Mouse (Mus musculus) liver, postnatal 0 days (tissue): ENCODE results near the gene Epas1. TPM values are rescaled to one million over a fixed set of nuclear protein-coding genes. Genes with fewer than 3 reads are reported as not detected.

Experiments used
- ATAC-seq: fragments of 200-750 bp; cut with Nextera tagmentation; 2 replicates; pipeline ENCODE4 v1.8.0; 2017; ENCODE audit warnings: mild to moderate bottlenecking, moderate library complexity
- DNase-seq: peaks from one replicate; pipeline ENCODE4 v3.0.0-alpha.2; 2016
- H3K27ac ChIP-seq: fragments of 300-500 bp; sonication (generic); 2 replicates; pipeline ENCODE4 v1.5.1; 2014; ENCODE audit warnings: antibody characterized with exemption, moderate library complexity, mild to moderate bottlenecking, low read depth
- H3K27me3 ChIP-seq: fragments of 300-500 bp; sonication (generic); 2 replicates; pipeline ENCODE4 v1.6.1; 2014; ENCODE audit warnings: low read length, control low read depth, mixed read lengths; ENCODE audit not compliant: insufficient read depth
- H3K36me3 ChIP-seq: fragments of 300-500 bp; sonication (generic); replicated peaks from 2 replicates; pipeline ENCODE4 v1.6.1; 2014; ENCODE audit warnings: mild to moderate bottlenecking, control low read depth, low read length, moderate library complexity, mixed read lengths; ENCODE audit not compliant: insufficient read depth
- H3K4me1 ChIP-seq: fragments of 300-500 bp; sonication (generic); 2 replicates; pipeline ENCODE4 v1.6.1; 2014; ENCODE audit warnings: antibody characterized with exemption, mild to moderate bottlenecking, control low read depth; ENCODE audit not compliant: insufficient read depth
- H3K4me2 ChIP-seq: fragments of 300-500 bp; sonication (generic); 2 replicates; pipeline ENCODE4 v1.6.1; 2014; ENCODE audit warnings: low read depth, mild to moderate bottlenecking, low read length, moderate library complexity, mixed read lengths
- H3K4me3 ChIP-seq: fragments of 300-500 bp; sonication (generic); 2 replicates; pipeline ENCODE4 v1.5.1; 2014; ENCODE audit warnings: low read depth, low read length
- H3K9ac ChIP-seq: fragments of 300-500 bp; sonication (generic); replicated peaks from 2 replicates; pipeline ENCODE4 v1.6.1; 2014; ENCODE audit warnings: mild to moderate bottlenecking, moderate library complexity
- H3K9me3 ChIP-seq: fragments of 300-500 bp; sonication (generic); 2 replicates; pipeline ENCODE4 v1.6.1; 2016; ENCODE audit warnings: mild to moderate bottlenecking, control low read depth, low read length, mixed read lengths
- CTCF ChIP-seq: sonication (generic); IDR thresholded peaks from 2 replicates; pipeline ENCODE4 v1.5.1; 2016; ENCODE audit warnings: antibody characterized with exemption, low read depth
- EP300 ChIP-seq: IDR thresholded peaks from 2 replicates; pipeline ENCODE4 v1.6.1; 2016; ENCODE audit warnings: antibody characterized with exemption, low read depth, mild to moderate bottlenecking
- WGBS: fragments of 180-500 bp; shearing (Covaris S2); extraction: QIAGEN DNeasy Blood & Tissue Kit; methylation state at CpG from one replicate; pipeline ENCODE4 v1.1.7; 2014; ENCODE audit not compliant: insufficient replicate concordance; 5-methylcytosine and 5-hydroxymethylcytosine counted together
- polyA plus RNA-seq: library from polyadenylated mRNA; unstranded; fragments of >200 nt; fragmentation: Nextera tagmentation; extraction: Ambion mirVana; gene quantifications from 2 replicates; pipeline ENCODE4 v1.2.1, GENCODE M21; 2015

The Epas1 gene
- polyA plus RNA-seq = 7.5 and 8.2 TPM in 2 replicates

DNA sequence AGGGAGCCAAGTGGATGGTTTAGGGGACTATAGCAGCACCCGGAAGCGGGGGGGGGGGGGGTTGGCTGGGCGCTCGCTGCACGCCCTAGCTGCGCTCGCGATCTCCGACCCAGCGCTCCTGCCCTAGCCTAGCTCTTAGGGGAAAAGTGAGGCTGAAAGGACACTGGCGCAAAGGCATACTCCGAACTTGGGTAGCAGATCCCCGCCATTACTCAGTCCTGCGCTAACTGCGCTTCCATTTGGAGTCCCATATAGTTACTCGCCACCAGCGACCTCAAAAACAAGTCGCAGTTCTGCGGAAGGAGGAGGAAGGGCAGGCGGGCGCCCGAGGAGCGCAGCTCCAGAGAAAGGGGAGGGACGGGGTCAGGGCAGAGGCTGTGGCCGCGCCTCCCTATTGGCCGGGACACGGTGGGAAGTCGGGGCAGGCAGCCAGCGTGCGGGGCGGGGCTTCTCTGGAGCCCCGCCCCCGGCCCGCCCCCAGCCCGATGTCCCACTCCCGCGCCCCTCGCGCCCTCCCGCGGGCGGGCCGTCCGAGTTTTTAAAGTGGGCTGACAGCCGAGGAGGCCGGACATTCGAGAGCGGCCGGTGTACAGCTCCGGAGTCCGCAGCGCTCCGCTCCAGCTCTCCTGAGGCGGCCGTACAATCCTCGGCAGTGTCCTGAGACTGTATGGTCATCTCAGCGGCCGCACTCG, at the start of gene Epas1:
Epas1 (plus strand) TSS at position 571 of the 692 bp plus-strand sequence.
- Histone ChIP-seq H3K9me3 (no peaks in the 10 kb centered on the region), H3K4me1 (0 out of 2 replicates have a peak, but pooled peaks cover 5% of the 10 kb centered on the region), H3K27ac (peak within 1 kb of the TSS; percentile 84), H3K36me3 (no peaks in the 10 kb centered on the region), H3K4me3 (peak within 1 kb of the TSS; percentile 69), H3K27me3 (peaks cover 22% of the 10 kb centered on the region), H3K9ac (peak within 1 kb of the TSS; percentile 79), H3K4me2 (peak within 1 kb of the TSS; percentile 63)
- under 1% methylated on average over 50 of the region's 60 CpGs for WGBS
- ATAC-seq = peak; percentile 89
- TF ChIP-seq CTCF (peak; percentile 2; the same call in 1 of the 2 replicates), EP300 (peak; percentile 47; the same call in 1 of the 2 replicates)
- peak; percentile 86 for DNase-seq

DNA sequence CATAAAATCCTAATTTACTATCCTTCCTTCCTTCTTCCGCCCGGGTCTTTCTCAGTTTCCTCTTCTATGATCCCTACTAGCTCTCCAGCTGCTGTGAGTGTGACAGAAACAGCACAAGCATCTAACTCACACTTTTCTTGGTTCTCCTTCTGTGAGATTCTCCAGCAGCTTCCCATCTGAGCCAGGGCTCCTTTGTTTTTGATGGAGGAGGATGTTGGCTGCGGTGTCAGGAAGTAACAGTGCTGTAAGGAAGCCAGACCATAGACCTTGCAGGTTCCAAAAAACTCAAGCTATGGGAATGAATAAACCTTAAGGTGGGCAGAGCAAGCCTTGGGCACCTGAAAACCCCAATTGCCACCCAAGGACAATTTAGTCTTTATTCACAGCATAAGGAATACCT, 48.3 kb upstream of the Epas1 start:
- Histone ChIP-seq H3K4me3 (no peak overlapping the region), H3K4me2 (no peak overlapping the region), H3K9me3 (no peaks in the 10 kb centered on the region), H3K36me3 (no peaks in the 10 kb centered on the region), H3K27ac (no peak overlapping the region), H3K4me1 (no peaks in the 10 kb centered on the region), H3K27me3 (no peaks in the 10 kb centered on the region), H3K9ac (no peak overlapping the region)
- DNase-seq = no peak
- 50% methylated on average over 3 of the region's 3 CpGs for WGBS
- no peak for ATAC-seq
- TF ChIP-seq CTCF (no peak), EP300 (no peak)

DNA sequence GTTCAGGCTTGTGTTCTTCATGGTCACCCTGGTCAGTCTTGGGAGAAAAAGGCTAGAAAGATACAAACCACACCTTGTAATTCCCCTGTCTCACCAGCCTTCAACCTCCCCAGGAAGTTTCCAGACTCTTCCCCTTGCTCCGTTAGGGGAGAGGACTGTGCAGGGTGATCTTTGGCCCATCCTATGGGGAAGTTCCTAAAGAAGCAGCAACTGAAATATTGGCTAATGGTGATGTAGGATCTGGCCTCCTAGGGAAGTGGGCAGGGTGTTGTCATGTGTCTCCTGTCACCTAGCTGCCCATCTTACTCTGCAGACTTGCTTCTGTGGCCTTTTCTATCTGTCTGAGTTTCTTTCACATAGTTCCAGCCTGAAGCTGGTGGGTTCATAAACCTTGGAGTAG, 47.0 kb upstream of the Epas1 start:
- DNase-seq = no peak
- H3K27me3 ChIP-seq = no peaks in the 10 kb centered on the region
- H3K9me3 ChIP-seq = no peaks in the 10 kb centered on the region
- TF ChIP-seq CTCF (no peak), EP300 (no peak)
- no peak for ATAC-seq
- no peak overlapping the region for H3K4me2 ChIP-seq
- no peaks in the 10 kb centered on the region for H3K36me3 ChIP-seq
- 36% methylated on average over 1 of the region's 1 CpGs for WGBS
- H3K4me3 ChIP-seq = no peak overlapping the region
- H3K4me1 ChIP-seq = 0 out of 2 replicates have a peak, but pooled peaks cover 3% of the 10 kb centered on the region
- H3K27ac ChIP-seq = no peak overlapping the region
- no peak overlapping the region for H3K9ac ChIP-seq

DNA sequence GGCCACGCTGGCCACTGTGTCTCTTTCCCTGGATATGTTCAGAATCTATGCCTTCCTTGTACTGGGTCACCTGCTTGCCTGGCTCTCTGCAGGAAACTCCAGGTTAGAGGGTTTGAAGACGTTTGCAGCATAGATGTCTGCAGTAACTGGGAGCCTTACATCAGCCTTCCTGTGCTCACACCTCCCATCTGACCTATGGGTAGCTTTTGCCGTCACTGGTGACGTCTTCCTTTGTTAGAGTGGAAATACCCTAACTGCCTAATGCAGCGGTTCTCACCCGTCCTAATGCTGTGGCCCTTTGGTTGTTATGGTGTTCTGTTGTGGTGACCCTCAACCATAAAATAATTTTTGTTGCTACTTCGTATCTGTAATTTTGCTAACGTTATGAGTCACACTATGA, 43.7 kb upstream of the Epas1 start:
- no peak for ATAC-seq
- TF ChIP-seq EP300 (no peak), CTCF (no peak)
- Histone ChIP-seq H3K9me3 (no peaks in the 10 kb centered on the region), H3K27ac (no peak overlapping the region), H3K4me3 (no peak overlapping the region), H3K4me1 (0 out of 2 replicates have a peak, but pooled peaks cover 3% of the 10 kb centered on the region), H3K4me2 (no peak overlapping the region), H3K27me3 (no peaks in the 10 kb centered on the region), H3K9ac (no peak overlapping the region), H3K36me3 (no peaks in the 10 kb centered on the region)
- WGBS = 72% methylated on average over 8 of the region's 8 CpGs
- no peak for DNase-seq

DNA sequence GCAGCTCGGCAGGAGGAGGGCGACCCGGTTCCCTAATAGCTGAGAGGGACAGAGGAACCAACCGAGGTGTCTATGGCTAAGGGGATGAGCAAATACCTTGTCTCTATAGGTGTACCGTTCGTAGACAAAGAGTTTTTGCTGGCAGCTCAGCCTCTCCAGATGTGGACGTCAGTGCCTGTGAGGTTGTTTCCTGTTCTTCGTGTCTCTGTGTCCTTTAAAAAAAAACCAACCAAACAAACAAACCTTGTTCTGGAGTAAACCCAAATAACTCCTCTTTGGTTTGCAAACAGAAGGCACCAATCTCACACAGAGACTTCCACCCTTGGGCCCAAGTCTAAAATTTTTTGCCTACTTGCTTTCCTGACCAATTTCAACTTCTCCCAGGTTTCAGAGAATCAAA, 43.1 kb upstream of the Epas1 start:
- Histone ChIP-seq H3K27me3 (no peaks in the 10 kb centered on the region), H3K4me3 (no peak overlapping the region), H3K9ac (no peak overlapping the region), H3K36me3 (no peaks in the 10 kb centered on the region), H3K9me3 (no peaks in the 10 kb centered on the region), H3K4me2 (no peak overlapping the region), H3K4me1 (0 out of 2 replicates have a peak, but pooled peaks cover 3% of the 10 kb centered on the region), H3K27ac (no peak overlapping the region)
- 52% methylated on average over 8 of the region's 8 CpGs for WGBS
- TF ChIP-seq EP300 (no peak), CTCF (no peak)
- no peak for ATAC-seq
- no peak for DNase-seq

DNA sequence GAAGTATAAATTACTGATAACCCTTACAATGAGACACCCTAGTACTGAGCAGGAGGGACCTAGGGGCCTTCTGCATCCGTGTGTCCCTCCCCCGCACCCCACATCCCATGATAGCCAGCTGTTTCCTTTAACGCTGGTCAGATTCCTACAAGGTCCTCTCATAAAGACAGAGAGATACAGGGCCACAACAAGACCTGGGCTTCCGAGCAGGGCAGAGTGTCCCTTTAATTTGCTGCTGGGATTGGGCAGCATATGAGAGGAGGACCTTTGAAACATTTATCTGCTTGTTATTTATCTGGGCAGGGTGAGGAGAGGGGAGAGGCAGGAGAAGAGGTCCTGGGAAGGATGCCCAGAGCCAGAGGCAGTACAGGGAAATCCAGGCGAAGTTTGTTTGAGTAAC, 41.6 kb upstream of the Epas1 start:
- no peaks in the 10 kb centered on the region for H3K36me3 ChIP-seq
- no peak overlapping the region for H3K9ac ChIP-seq
- no peaks in the 10 kb centered on the region for H3K27me3 ChIP-seq
- TF ChIP-seq EP300 (no peak), CTCF (no peak)
- H3K4me2 ChIP-seq = no peak overlapping the region
- H3K4me3 ChIP-seq = no peak overlapping the region
- ATAC-seq = peak; percentile 13; the same call in 1 of the 2 replicates
- no peaks in the 10 kb centered on the region for H3K9me3 ChIP-seq
- WGBS = 43% methylated on average over 5 of the region's 5 CpGs
- H3K4me1 ChIP-seq = 0 out of 2 replicates have a peak, but pooled peaks cover 3% of the 10 kb centered on the region
- DNase-seq = no peak
- no peak overlapping the region for H3K27ac ChIP-seq
